Mouse (Mus musculus) heart, adult 18-20 months (tissue): ENCODE measurements around the gene Slc44a2. TPM values are rescaled to one million over a fixed set of nuclear protein-coding genes. Genes with fewer than 3 reads are reported as not detected.

Experiments used
- DNase-seq, 2 experiments: peaks; one replicate each; pipeline ENCODE4 v3.0.0; 2021 to 2022; ENCODE audit warnings: mixed read lengths in 1 of 2
- total RNA-seq, 2 experiments: library from RNA; stranded (reverse); gene quantifications; 2 replicates each; pipeline ENCODE4 v1.2.3; 2021

Gene Slc44a2
- total RNA-seq, 2 experiments from 2014 or later, result 74.0 to 81.4 TPM

GRCm38 (mm10) chr9:21332161-21333061 is 11.9 kb downstream of the Slc44a2 start:
- no peak for DNase-seq

DNA sequence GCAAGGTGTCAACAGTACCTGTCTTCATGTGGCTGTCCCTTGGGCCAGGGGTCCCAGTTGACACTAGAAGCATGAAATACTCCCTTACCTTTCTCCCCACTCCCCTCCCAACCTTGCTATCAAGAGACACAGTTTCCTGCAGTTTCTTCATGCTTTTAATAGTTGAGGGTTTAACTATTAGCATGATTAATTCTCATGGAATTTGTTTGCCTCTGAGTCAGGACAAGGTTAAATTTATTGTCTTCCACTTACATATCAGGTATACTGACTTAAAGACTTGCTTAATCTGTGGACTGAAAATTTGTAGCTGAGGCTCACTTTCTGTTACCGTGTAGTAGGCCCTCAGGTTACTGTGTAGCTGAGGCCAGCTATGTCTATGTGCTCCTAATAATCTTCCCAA is 13.0 kb downstream of the Slc44a2 start:
- no peak for DNase-seq

DNA sequence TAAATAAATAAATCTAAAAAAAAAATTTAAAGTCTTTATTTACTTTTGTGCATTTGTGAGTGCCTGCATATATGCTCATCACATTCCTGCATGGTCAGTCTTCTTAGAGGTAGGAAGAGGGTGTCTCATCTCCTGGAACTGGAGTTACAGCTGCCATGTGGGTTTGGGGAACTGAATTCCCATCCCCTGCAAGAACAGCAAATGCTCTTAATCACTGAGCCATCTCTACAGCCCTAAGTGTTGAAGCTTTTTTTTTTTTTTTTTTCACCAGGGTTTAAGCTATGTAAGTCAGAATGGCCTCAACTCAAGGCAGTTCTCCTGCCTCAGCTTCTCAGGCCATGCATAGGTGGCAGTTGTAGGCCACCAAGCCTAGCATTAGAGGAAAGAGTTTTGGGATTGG is 14.2 kb downstream of the Slc44a2 start:
- DNase-seq, result no peak

GRCm38 (mm10) chr9:21335391-21335790 is 14.9 kb downstream of the Slc44a2 start:
- DNase-seq, result peak; percentile 62 to 70

- no peak for DNase-seq
Measured at GRCm38 (mm10) chr9:21336491-21336890, 16.0 kb downstream of the Slc44a2 start.

- DNase-seq, result peak; percentile 51 to 54
Measured at GRCm38 (mm10) chr9:21337652-21338051, 17.2 kb downstream of the Slc44a2 start.

GRCm38 (mm10) chr9:21340411-21340810 is 19.9 kb downstream of the Slc44a2 start:
- DNase-seq, result no peak

DNA sequence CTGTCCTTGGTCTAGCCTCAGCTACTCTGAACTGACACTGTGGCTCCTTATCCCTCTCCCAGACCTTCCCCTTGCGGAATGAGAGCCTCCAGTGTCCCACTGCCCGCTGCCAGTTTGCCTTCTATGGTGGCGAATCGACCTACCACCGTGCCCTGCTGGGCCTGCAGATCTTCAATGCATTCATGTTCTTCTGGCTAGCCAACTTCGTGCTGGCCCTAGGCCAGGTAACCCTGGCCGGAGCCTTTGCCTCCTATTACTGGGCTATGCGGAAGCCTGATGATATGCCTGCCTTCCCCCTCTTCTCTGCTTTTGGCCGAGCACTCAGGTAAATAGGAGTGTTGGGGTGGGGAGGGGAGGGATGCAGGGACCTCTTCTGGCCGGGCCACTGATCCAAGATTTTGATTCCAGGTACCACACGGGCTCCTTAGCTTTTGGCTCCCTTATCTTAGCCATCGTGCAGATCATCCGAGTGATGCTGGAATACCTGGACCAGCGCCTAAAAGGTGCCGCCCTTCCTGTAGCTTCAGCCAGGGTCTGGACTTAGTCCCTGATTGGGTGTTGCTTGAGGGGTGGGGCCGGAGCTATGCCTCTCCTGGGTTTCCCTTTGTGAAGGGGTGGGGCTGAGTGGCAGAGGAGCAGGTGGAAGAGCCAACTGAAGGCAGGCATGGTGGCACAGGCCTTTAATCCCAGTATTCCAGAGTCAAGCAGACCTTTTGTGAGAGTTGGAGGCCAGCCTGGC is 26.3 kb downstream of the Slc44a2 start:
- no peak for DNase-seq

DNA sequence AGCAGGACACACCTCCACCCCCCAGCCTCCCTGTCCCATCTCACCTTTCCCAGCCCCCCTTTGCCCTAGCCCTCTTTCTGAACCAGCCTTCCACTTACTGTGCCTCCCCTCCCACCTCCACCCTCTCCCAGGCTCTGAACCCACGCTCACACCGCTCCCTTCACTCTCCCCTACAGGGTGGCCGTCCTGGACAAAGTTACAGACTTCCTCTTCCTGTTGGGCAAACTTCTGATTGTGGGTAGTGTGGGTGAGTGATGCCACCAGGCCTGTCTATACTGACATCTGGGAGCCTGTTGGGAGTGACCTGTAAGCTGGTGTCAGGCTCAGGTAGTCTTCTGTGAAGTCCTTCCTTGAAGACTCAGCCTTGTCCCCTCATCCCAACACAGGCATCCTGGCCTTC is 27.7 kb downstream of the Slc44a2 start:
- DNase-seq, result no peak

- no peak for DNase-seq
Measured at GRCm38 (mm10) chr9:21351178-21351577, 30.7 kb downstream of the Slc44a2 start.

DNA sequence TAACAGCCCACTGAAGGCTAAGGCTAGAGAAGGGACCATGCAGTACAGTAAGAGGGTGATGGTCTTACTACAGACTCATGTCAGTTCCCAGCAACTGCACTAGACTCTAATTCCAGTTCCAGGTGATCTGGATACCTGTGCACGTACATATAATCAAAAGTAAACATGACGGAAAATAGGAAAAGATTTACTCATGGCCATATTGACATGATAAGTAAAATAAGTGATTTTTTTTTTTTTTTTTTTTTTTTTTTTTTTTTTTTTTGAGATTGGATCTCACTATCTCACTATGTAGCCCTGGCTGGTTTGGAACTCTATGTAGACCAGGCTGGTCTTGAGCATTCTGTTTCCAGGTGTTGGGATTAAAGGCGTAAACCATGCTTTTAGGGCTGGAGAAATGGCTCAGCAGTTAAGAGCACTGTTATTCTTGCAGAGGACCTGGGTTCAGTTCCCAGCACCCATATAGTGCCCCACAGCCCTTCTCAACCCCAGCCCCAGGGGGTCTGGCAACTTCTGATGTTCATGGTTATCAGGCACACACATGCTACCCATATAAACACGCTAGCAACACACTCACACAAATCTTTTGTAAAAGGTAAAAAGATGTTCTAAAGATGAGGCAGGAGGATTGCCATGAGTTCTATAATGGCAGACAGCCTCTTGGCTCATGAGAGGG is 31.3 kb downstream of the Slc44a2 start:
- no peak for DNase-seq

DNA sequence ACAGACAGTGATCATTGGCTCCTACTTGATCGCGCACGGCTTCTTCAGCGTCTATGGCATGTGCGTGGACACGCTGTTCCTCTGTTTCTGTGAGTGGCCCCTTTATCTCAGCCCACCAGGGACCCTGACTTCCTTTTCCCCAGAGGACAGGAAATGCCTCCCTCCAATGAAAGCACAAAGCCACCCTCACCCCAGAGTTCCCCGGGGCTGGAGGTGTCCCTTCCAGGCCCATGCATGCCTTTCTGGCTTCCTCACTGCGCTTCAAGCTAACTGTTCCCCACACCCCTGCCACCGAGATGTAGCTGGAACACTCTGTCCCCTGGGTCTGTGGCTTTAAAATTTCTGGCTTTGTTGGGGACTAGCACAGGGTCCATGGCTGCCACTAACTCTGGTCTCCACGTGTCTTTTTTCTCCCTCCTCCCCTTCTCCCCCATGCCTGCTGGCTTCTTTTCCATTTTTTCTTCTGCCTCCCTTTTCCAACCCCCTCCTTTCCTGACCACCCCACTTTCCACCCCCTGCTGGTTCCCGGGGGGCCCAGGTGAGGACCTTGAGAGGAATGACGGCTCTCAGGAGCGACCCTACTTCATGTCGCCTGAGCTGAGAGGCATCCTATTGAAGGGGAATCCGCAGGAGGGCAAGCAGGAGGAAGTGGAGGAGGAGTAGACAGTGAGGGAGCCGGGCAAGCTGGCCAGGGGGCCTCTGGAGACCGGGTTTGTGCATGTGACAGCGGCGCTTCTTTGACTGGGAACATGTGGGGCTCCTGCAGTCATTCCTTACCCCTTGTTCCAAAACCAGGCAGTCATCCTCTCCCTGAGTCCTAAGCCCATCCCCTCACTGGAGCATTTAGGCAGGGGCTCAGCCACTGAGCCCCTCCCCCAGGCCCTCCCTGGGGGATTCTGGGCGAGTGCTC is 32.2 kb downstream of the Slc44a2 start:
- peak in 1 of 2 experiments; percentile 64 for DNase-seq

- DNase-seq, result no peak
Measured at GRCm38 (mm10) chr9:21353373-21353686, 32.8 kb downstream of the Slc44a2 start.

DNA sequence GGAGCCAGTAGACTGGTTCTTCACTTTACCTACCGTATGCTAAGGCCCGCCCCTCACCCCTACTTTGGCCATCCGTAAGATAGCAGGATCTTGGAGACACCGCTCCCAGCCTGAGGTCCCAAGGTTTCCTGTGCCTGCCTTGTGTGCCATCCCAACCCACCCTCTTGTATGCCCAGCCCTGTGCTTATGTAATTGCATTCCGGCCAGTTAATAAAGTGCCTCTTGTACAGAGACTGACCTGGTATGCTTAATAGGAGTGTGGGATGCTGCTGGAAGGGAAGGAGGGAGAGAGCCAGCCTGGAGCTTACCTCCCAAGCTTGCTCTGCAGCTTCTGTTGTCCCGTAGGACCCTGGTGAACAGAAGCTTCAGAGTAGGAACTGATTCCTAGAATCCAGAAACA is 34.3 kb downstream of the Slc44a2 start:
- no peak for DNase-seq

DNA sequence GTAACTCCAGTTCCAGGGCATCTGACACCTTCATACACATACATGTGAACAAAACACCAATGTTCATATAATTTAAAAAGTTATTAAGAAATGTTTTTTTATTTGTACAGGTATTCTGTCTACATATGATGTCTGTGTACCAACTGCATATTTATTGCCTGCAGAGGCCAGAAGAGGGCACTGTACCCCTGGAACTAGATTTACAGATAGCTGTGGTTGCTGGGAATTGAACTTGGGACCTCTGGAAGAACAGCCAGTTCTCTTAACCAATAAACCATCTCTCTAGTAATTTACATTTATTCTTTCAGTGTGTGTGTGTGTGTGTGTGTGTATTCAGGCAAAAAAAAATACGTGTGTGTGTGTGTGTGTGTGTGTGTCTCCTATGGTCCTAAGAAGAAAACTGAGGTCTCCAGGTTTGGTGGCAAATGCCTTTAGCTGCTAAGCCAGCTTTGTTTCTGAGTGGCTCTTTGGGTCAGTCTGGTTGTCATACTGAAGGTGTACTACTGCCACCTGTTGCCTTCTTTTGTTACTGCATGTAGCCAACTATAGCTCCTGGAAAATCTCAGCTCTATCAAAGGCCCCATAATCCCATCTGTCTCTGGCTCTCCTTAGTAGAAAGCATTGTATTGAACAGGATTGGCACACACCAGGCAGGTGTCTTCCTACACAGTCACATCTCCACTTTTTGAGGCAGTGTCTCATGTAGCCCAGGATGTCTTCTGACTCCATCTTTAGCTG is 36.7 kb downstream of the Slc44a2 start:
- peak; percentile 73 to 87 for DNase-seq

DNA sequence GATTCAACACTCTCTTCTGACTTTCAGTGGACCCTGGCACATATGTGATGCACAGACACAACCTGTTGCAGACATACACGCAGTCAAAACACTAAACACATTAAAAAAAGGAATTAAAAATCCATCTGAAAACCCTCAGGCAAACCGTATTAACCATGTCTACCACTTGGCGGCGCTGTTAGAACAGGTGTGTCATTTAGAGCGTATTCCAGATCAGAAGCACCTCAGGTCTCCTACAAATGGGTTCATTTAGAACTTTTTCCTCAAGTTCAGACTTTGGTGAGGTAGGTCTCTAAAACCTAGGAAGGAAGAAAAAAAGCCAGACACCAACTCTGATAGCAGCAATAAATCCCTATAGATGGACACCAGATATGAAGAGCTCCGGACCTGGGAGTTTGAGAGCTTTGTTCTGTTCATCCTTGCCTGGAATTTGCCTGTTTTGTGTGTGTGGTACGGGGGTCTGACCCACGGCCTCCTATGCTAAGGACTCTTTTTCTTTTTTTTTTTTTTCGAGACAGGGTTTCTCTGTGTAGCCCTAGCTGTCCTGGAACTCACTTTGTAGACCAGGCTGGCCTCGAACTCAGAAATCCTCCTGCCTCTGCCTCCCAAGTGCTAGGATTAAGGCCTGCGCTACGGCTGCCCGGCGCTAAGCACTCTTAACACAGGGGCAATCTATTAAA is 46.2 kb downstream of the Slc44a2 start:
- peak; percentile 62 to 84 for DNase-seq

GRCm38 (mm10) chr9:21367357-21368111 is 47.0 kb downstream of the Slc44a2 start, which contains the start of gene Ilf3:
TSS of gene Ilf3 (plus strand) at chr9:21367871.
- DNase-seq, result peak; percentile 100

DNA sequence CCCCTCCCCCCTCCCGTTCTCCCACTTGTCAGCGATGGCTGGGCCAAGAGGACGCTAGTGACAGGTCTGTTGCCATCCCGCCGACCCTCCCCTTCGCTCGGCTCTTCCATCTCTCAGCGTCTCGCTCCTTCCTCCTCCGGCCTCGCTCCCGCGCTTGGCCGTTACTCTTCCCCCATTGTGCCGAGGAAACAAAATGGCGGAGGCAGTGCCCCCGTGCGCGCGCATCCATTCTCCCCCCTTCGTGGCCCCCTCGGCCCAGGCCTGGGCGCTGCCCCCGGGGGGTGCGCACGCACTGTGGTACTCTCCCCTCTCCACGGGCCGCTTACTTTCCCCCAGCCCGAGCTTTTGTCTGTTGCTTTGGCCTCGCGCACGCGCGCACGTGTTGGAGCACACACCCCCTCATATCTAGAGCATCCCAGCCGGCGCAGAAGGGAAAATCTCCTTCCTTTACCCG is 47.7 kb downstream of the Slc44a2 start:
- DNase-seq, result peak; percentile 70 to 80

- DNase-seq, result no peak
Measured at GRCm38 (mm10) chr9:21369080-21369479, 48.6 kb downstream of the Slc44a2 start.

GRCm38 (mm10) chr9:21370876-21371275 is 50.4 kb downstream of the Slc44a2 start:
- no peak for DNase-seq
